Mouse (Mus musculus) lung, postnatal 4 days (tissue): ENCODE data around the gene Plekhg5.

Source experiments
- DNase-seq, 2 experiments: peaks; one replicate each; pipeline ENCODE4 v3.0.0; 2021

The Plekhg5 gene

GRCm38 (mm10) chr4:152070494-152071396, 1.6 kb upstream of the Plekhg5 start:
- peak in 1 of 2 experiments; percentile 66 for DNase-seq

- DNase-seq, result peak; percentile 18 to 38
Measured at GRCm38 (mm10) chr4:152072655-152073054, 357 bp downstream of the Plekhg5 start.

GRCm38 (mm10) chr4:152073715-152074114, 1.4 kb downstream of the Plekhg5 start:
- DNase-seq, result no peak

DNA sequence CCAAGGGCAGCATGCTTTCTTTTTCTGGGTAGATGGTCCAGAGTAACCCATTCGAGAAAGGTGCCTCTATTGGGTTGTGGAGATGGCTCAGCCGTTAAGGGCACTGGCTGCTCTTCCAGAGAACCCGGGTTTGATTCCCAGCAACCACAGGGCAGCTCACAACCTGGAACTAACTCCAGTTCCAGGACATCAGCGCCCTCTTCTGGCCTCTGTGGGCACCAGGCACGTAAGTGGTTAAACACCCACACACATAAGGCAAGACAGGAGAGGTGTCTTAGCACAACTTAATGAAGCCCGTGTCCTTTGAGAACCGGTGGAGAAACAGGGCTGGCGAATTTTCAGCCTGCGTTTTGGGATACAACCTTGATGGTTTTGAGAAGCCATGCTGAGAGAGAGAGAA, 2.2 kb downstream of the Plekhg5 start:
- no peak for DNase-seq

DNA sequence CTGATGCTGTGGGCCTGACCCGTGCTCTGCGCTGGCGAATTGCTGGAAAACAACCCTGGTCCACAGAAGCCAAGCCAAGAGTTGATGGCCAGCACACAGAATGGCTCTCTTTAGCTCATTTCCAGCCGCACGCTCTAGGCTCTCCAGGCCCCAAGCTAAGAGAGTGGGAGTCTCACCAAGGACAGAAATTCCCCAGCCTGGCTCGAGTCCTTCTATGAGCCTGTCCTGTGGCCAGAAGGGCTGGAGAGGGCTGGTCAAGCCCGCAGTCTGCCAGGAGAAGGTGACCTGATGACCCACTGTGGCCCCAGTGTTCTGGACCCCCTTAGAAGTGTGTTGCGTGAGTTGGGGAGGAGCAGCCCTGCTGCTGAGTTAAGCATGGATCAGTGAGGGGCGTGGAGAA, 4.9 kb downstream of the Plekhg5 start:
- DNase-seq, result no peak

GRCm38 (mm10) chr4:152078105-152078530, 5.8 kb downstream of the Plekhg5 start:
- peak in 1 of 2 experiments; percentile 52 for DNase-seq

DNA sequence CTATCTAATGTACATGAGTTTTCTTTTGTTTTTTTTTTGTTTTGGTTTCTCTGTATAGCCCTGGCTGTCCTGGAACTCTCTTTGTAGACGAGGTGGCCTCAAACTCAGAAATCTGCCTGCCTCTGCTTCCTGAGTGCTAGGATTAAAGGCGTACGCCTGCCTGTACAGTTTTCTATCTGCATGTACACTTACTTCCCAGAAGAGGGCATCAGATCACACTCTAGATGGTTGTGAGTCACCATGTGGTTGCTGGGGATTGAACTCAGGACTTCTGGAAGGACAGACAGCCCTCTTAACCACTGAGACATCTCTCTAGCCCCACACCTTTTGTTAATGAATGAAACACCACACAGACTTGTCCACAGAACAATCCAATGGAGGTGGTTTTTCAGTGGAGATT, 7.0 kb downstream of the Plekhg5 start:
- DNase-seq, result no peak

GRCm38 (mm10) chr4:152079931-152080330, 7.6 kb downstream of the Plekhg5 start:
- no peak for DNase-seq

- DNase-seq, result no peak
Measured at GRCm38 (mm10) chr4:152083611-152084220, 11.4 kb downstream of the Plekhg5 start.

DNA sequence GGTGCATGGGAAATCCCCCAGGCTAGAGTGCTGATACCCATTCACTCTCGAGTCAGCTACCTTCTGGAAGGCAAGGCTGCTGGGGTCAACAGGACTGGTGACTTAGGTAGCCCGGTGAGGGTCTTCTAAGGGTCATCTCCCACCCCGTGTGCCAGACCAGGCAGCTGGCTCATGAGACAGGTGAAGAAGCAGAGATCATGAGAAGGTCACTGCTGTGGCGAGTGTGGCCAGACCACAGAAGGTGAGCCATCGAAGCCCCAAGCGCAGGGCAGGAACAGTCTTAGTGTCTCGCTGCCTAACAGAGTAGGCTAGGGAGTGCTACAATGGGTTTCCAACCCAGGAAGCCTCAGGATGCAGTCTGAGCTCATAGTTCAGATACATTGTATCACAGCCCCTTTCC, 12.3 kb downstream of the Plekhg5 start:
- DNase-seq, result no peak

DNA sequence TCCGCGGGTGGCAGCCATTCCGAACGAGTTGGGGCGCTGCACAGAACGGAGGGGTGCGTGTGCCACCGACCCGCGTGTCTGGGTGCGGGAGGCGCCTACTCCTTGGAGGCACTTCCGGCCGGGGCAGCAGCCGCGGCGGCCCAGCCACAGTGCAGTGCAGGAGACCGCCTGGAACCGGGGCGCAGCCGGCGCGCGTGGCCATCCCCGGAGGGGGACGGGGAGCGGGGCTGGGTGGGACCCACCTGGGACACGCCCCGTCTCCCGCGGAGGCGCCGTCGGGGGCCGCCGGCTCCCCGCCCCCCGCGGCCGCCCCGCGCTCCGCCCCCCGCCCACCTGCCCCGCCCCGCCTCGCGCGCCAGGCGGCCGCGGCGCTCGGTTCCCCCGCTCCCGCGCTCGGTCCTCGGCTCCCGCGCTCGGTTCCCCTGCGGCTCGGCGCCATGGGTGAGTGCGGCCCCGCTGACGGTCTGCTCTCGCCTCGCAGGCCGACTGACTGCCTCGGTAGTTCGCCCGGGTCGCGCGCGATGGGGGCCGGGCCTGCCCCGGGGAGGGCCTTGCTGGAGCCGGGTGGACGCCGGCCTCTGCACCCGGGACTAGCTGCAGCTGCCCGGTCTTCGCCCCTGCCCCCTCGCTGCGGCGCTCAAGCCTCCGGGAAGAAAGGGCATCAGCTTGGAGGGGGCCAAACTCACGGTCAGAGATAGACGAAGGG, 14.4 kb downstream of the Plekhg5 start:
- DNase-seq, result peak; percentile 70 to 85

GRCm38 (mm10) chr4:152087211-152088081, 15.1 kb downstream of the Plekhg5 start:
- DNase-seq, result no peak

DNA sequence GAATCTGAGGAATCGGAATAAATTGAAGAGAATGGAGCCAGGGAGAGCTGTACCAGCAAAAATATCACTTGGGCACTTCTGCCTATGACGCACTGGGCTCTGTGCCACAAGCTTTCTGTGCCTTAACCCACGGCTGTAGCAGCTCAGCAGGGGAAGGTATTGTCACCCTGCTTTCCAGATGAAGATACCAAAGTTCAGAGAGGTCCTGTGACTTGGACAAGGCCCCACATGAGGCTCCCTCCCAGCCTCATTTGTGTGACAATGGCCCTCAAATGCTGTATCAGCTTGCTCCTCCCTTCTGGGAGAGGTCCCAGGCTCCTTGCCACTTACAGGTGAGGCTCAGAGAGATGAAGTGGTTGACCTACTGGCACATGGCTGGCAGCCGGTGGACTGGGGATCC, 15.8 kb downstream of the Plekhg5 start:
- DNase-seq, result peak in 1 of 2 experiments; percentile 54

- DNase-seq, result no peak
Measured at GRCm38 (mm10) chr4:152088556-152089120, 16.3 kb downstream of the Plekhg5 start.

DNA sequence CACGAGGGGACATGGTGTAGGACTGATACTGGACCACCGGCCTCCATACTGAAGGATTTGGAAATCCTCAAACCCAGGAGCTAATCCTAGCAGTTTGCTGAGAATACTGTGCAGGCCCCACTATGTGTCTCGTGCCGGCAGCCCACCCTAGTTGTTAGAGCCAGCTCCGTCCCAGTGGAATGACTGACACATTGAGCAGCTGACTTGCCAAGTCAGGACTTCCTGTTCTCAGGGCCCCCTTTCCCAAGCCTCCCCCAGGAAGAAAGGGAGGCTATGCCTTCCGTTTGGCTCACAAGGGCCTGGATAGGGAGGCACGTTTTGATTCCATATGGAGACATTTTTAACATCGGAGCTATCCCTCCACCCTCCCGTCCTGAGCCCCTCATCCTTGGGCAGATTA, 17.9 kb downstream of the Plekhg5 start:
- no peak for DNase-seq

DNA sequence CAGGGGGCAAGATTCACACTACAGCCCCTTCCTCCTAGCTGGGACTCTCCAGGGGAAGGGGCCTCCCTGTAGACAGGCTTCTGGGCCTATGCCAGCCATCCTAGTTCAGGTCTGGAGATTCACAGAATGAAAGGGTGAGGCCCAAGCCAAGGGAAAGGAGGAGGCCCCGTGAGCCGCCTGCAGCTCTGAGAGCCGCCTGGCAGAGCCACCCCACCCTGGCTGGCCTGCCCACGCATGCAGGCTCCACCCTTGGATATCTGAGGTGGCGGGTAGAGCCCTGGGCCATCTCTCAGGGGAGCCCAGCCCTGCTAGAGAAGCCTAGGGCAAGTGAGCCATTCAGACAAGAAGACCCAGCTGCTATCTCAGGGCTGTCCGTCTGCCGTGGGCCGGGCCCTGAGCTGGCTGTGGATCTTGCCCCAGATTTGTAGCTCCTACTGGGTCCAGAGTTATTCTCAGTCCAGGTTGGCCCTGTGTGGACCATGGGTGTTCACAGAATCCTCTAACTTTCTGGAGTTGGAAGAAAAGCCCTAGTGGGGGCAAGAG, 20.5 kb downstream of the Plekhg5 start:
- DNase-seq, result no peak

- DNase-seq, result no peak
Measured at GRCm38 (mm10) chr4:152094233-152094632, 21.9 kb downstream of the Plekhg5 start.

- peak; percentile 86 to 88 for DNase-seq
Measured at GRCm38 (mm10) chr4:152095937-152096910, 23.9 kb downstream of the Plekhg5 start.

DNA sequence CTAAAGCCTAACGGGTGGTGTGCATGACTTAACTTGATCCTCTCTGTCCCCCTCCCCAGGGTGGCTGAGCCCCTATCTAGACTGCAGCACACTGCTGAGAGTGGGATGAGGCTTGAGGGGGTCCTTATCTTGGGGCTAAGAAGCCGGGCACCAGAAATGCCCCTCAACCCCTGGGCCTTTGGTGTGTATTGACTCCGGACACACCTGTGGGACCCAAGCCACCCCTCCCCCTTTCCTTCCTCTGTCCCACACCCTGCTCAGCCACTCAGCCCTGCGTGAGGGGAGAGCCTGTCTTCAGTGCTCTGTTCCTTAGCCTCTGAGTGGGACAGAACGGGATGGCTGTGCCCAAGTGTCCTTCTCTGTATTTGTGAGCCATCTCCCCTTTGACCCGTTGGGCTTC, 24.6 kb downstream of the Plekhg5 start:
- no peak for DNase-seq
